Mouse (Mus musculus): ENCODE results near the gene Nipal3.

The Nipal3 gene

DNA sequence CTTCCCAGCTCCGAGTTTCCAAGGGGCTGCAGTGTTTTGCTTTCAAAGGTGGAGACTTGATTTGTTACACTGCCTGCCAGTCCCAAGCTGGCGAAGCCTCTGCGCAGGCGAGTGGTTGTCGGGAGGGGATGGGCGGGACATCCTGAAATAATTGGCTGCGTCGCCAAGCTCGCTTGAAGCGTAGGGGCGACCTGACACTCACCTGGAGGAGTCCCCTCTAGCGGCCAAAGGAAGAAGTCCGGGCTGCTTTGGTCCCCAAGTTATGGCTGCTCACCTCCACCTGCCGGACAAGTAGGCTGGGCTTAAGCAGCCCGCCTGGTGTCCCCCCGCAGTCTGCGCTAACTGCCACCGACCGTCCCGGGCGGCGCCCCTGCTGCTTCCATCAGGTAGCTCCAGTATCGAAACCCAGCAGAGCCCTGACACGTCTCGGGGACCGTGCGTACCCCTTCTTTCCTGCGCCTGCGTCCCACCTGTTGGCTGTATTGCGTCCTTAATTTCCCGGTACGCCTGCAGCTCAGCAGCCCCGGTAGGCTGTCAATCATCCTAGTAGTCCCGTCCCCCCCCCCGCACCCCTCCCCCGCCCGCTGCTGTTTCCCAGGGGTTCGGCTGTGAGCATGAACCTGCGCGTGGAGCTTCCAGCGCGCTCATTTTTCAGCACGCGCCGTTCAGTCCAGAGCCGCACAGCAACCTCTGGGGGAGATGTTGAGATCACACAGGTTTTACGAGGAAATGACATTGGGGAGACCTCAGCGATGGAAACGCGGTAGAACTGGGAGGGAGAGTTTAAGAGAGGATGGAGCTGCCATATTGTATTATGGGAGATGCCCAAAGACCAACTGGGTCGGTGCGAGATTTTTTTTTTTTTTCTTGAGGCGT is at the start of gene Nipal3, which contains the start of gene Stpg1:
Gene Nipal3 (minus strand): TSS at position 518 of the 876 bp plus-strand sequence.
Gene Stpg1 (plus strand): TSS at position 270 of the 876 bp plus-strand sequence.
- DNase-seq (ENCODE audit: low read depth): peak; percentile 80

DNA sequence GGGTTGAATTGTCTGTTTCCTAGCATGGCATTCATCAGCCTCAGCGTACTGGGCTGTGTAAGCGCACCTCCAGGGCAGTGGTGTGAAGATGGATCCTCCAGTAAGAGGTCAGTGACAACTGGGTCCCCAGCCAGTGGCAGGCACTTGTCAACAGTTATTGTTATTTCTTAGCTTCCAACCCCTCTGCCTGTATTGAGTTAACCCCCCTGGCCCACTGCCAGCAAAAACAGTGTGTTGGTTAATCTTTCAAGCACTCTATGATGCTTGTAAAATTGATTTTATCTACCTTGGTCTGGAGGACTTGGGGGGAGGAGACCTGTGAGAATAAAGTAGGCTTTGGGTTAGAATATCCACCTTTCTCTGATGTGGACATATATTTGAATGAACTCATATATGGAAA is 49.4 kb upstream of the Nipal3 start:
- DNase-seq (ENCODE audit: low read depth): peak; percentile 11

DNA sequence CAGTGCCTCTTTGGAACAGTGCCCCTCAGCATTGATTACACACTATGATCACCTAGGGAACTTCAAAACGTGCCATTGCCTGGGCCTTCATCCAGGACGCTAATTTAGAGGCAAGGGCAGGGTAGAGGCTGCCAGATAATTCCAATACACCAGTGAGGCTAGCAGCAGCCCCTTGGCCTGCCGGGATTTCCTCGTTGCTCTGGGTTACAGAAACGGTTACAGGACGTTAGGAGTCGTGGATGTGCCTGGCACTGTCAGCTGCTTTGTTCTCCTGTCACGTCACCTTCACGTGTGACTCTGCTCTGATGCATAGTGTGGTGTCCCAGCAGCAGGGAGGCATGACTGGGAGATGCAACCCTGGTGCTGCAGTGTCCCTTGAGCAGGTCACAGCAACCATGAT is 45.2 kb upstream of the Nipal3 start:
- DNase-seq (ENCODE audit: low read depth): no peak

DNA sequence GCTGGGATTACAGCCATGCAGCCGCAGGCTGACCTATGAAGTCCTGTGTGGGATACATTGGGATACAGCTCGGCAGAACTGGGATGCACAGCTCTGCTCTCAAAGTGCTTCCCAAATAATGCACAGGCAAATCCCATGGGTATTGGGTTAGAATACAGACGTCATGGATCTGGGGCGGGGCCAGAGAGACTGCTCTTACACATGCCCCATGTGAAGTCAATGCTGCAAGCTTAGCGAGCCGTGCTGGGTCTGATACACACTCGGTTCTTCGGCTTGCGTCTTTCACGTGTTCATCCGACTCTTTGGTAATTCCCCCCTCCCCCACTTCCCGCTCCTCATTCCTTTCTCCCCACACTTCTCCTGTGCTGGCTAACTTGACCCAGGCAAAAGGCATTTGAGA is 44.2 kb upstream of the Nipal3 start:
- DNase-seq (ENCODE audit: low read depth): no peak

DNA sequence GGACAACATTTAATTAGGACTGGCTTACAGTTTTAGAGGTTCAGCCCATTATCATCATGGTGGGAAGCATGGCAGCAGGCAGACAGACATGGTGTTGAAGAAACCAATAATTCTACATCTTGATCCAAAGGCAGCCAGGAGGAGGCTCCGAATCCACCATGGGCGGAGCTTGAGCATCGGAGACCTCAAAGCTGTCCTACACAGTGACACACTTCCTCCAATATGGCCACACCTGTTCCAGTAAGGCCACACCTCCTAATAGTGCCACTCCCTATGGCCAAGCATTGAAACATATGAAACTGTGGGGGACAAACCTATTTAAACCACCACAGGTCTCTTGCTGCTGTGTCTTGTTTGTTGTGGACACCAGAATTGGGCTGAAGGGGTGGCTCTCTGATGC is 40.2 kb upstream of the Nipal3 start:
- no peak for DNase-seq (ENCODE audit: low read depth)

DNA sequence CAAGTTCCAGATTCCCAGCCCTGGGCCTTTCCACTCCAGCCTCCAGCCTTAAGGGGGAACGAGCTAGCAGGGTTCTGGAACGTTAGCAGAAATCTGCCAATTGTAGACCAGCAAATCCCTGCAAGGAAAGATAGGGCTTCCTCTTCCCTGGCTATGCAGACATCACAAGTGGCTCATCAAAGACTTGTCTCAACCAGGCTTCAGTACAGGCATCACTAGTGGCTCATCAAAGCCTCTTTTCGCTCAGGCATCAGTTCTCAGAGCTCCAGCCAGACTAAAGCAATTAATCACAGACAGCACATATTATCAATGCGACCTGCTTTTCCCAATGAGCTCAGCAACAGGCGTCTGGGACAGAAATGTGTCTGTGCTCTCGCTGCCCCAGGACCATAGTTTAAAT is 38.2 kb upstream of the Nipal3 start:
- DNase-seq (ENCODE audit: low read depth): no peak

DNA sequence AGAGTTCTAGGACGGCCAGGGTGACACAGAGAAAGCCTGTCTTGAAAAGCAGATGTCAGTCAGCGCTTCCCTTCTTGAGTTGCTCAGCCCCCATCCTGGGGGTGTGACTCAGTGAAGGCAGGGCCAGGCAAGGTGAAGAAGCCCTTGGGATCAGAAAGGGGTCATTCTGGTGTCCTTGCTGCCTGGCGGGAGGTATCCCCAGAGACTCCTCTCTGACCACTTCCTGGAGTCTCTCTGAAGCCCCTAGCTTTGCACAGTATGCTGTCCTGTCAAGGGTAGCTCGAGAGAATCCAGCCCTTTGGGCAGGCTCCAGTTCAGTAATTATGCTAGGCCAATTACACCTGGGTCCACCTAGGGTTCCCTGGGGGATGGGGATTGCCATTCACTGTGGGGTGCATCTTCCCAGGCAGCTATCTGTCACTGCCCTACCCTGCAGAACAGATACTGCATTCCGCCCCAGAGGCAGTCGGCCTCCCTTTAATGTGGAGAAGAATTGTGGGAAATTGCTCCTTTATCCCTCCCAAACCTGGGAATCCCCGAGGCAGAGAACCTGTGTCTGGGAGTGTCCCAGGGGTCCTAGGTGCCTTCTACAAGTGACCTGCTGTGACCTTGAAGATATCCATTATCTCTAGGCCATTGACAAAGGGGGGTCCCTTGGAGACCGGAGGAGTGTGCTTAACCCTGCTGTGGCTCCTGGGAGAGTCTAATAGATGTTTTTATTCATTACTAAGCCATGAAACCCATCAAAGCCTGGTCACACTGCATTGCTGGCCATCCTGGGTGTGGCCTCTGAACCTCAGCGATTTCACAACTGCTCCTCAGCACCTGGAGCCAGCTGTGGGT is 37.2 kb upstream of the Nipal3 start:
- no peak for DNase-seq (ENCODE audit: low read depth)

DNA sequence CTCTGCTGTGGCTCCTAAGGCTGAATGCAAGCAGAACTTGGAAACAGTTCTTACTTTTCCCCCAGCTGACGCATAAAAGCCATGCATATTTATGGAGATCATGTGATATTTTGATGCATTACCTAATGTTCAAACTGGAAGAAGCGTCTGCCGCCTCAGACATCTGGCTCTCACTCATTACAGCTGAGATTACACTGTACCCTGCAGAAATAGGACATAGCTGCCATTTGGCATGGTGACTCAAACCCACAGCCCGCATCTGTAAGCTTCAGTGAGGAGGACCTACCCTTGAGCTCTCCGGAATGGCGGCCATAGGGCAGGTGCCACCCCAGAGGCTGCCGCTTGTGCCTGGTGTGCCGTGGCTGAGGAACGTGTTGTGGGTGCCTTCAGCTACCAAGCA is 36.4 kb upstream of the Nipal3 start:
- no peak for DNase-seq (ENCODE audit: low read depth)

DNA sequence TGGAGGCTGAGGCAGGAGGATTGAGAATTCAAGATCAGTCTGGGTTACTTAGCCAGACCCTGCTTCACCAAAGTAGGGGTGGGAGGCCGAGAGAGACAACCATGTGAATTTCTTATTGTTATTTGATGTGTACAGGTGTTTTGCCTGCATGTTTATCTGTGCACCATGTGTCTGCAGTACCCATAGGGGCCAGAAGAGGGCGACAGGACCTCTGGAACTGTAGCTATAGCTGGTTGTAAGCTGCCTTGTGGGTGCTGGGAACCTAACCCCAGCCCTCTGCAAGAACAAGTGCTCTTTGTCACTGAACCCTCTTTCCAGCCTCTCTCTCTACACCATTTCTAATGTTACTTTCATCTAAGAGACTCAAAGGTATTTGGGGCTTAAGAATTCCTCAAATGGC is 35.4 kb upstream of the Nipal3 start:
- DNase-seq (ENCODE audit: low read depth): no peak

DNA sequence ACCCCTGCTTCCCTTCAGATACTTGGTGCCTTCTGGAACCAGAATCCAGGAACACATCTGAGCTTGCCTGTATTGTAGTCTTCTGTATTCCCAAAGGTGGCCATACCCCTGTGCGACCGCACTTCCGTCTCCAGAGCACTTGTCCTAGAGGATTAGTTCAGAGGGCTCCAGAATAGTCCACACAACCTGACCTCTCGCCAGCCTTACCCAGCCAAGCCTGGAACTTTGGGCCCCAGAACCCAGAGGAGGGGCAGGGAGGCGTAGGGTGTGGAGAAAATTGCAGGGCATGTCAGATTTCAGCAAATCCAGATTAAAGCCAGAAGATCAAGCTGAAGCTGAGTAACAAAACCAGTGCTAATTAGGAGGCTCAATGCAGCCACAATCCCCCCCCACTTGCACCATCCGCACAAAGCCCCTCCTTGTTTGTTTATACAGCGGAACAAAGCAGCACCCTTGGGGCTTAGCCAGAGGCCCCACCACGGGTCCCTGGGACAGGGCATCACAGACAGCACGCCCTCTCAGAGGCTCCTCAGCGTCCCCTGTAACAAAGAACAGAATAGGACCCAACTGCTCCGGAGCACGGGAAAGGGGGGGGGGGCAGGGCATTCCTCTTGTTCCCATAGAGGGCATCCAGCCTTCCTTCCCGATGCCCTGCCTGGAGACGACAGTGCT is 31.3 kb upstream of the Nipal3 start:
- no peak for DNase-seq (ENCODE audit: low read depth)

DNA sequence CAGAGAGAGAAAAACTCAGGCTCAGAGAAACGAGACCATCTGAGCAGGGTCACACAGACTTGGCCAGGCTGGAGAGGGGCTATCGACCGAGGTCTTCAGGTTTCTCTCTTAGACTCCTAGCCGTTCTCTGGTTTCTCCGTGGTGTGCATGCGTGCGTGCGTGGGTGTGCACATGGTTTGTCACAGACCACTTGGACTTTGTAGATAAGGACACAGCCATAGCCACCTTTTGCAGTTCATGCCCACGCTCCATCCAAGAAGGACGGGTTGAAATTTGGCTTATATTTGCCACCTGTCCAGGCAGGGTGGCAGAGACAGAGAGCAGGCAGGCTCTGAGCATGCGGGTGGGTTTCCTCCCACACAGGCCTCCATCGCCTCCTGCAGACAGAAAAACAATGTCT is 30.2 kb upstream of the Nipal3 start:
- DNase-seq (ENCODE audit: low read depth): no peak

DNA sequence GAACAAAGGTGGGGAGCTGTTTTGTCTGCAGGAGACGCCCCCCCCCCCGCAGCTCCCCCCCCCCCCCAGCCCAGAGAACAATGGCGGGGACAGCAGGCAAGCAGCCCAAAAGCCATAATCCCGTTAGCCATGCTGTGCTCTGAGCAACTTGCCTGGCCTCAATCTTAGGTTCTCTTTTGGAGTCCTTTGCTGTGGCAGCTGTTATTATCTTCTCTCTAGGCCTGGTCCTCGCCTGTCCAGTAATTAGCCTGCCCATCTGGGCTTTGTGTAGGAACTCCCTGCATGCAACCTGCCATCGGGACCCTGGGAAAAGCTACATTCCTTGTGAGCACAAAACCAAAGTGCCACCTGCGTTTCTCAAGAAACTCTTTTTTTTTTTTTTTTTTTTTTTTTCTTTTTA is 29.1 kb upstream of the Nipal3 start:
- DNase-seq (ENCODE audit: low read depth): no peak

DNA sequence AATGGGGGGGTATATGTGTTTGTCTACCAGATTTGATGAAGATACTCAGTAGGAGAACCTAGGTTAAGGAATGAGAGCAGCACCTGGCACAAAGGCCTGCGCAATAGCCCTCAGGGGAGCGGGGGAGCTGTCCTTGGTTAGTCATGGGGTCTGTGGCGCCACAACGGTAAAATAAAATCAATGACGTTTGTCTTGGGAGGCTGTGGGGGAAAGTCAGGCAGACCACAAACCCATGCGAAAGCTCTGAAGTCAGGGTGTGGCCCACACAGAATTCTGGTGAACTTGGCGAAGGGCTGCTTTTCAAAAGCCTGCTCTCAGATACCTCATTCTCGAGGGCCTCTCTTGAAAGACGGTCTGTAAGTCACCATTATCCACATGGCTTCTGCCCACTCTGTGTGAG is 25.6 kb upstream of the Nipal3 start:
- no peak for DNase-seq (ENCODE audit: low read depth)

DNA sequence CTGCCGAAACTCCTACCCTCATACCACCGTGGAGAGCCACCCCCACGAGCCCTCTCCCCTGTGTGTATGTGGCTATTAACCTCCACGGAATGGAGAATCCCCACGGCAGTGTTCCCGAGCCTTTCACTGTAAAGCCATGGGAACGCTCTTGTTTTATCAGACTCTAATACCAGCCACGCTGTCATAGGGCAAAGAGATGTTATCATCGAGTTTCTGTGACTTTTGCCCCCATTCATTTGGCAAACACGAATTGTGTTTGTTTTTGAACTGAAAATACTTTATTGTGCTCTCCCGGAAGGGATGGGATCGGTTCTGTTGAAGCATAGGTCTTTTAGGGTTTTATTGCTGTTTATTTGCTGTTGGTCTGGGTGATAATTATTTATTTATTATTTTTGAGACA is 23.3 kb upstream of the Nipal3 start:
- no peak for DNase-seq (ENCODE audit: low read depth)

DNA sequence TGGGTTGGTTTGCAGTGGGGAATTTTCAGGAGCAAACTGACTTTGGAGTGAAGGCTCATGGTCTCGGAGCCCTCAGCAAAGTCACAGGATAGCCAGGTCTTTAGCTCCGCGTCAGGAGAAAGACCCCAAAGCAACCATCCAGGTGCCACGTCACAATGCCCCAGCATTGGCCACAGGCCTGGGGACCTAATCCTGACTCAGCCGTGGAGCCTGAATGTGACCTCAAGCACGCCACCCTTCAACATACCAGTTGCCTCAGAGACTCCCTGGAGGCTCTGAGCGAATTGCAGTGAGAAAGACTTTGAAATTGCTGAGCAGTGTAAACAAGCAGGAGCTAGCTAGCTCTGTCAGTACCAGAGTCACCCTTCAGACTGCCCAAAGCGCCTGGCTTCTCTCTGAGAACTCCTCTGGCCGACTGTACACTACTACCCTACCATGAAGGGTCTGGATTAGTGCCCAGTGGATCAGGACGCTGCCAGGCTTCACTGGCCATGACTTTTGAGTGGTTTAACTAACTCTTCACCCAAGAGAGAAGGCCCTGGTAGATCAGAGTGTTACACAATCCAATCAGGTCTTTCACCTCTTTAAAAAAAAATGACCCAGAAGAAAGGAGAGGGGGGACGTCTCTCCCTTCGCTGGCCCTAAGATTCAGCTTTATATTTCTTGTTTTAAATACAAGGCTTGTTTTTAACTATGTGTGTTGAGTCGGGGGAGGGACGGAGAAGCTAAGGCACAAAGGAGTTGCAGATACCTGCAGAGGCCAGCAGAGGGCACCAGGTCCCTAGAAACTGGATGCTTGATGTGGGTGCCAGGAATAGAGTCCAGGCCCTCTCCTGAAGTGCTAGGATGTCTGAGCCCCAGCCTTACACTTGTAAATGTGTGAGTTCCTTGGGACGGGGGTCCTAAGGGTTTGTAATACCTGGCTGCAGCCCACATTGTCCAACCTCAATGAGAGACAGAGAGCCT is 21.8 kb upstream of the Nipal3 start:
- peak; percentile 65 for DNase-seq (ENCODE audit: low read depth)

DNA sequence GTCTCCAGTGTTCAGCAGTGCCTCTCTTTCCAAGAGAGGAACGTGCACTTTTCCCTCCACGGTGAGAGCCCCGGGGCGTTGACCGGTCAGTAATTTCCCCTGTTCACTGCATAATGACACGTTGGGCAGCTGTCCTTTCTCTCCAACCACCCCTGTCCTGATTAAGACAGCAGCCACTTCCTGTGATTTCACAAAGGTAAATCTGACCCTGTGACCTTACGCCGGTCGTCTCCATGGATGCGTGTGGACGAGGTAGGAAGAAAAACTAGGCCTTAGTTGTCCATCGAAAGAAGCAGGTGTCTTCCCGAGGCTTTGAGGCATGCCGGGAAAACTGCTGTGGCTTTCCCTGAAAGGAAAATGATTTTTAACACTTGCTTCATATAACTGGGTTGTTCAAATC is 20.1 kb upstream of the Nipal3 start:
- no peak for DNase-seq (ENCODE audit: low read depth)

DNA sequence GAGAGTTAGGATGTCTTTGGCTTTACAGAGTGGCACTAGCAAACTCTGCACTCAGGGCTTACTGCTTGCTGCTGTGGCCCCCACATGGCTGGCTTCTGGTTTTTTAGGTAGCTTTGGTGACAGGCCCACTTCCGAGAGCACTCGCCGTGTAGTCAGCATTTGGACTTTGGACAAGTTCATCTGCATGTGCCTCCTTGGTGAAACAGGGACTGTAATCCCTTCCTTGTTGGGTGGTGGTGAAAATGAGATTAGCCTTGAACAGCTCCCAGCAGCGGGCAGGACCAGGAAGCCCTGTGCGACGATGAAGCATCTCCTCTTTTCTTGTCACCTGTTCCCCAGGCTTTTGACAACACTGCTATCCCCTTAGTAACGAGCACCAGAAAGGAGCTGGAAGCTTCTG is 19.0 kb upstream of the Nipal3 start:
- no peak for DNase-seq (ENCODE audit: low read depth)

DNA sequence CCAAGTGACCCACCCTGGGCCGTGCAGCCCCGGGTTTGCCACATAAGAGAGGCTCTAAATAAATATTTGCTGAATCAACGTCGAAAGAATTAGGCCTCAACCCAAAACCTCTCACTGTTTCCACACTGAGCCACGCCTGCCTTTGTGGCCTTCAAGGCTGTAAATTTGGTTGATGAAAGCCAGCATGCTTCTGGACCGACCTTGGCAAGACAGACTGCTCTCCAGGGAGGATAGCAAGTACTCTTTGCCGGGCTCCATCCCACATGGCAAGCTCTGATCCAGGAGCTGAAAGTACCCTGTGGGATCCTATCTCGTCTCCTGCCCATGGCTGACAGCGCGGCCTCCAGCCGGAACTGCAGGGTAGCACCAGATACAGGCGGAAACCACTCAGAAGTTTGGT is 14.7 kb upstream of the Nipal3 start:
- DNase-seq (ENCODE audit: low read depth): no peak

DNA sequence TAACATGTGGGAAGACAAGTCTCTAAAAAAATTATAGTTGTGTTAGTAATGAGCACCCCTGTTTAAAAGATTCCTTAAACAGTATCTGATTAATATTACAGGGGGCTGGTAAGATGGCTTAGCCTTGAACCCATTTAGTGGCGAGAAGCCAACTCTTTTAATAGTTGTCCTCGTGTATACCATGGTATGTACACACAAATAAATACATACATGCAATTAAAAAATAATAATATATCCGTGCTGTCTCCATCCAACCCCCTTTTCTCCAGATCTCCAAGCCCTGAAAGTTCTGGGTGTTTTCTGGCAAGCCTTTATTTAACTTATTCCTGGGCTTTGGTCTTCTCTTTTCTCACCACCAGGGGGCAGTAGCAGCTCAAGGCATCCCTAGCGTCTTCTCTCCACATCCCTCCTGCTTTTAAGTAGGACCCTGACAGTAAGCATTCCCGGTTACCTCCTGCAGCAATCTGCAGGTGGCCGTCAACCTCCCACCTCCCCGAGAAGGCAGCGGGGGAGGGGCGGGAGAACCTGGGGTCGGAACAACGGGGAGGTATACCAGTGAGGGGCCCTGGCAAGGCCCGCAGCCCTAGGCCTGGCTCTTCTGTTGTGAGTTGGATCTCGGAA is 13.7 kb upstream of the Nipal3 start:
- peak; percentile 87 for DNase-seq (ENCODE audit: low read depth)

DNA sequence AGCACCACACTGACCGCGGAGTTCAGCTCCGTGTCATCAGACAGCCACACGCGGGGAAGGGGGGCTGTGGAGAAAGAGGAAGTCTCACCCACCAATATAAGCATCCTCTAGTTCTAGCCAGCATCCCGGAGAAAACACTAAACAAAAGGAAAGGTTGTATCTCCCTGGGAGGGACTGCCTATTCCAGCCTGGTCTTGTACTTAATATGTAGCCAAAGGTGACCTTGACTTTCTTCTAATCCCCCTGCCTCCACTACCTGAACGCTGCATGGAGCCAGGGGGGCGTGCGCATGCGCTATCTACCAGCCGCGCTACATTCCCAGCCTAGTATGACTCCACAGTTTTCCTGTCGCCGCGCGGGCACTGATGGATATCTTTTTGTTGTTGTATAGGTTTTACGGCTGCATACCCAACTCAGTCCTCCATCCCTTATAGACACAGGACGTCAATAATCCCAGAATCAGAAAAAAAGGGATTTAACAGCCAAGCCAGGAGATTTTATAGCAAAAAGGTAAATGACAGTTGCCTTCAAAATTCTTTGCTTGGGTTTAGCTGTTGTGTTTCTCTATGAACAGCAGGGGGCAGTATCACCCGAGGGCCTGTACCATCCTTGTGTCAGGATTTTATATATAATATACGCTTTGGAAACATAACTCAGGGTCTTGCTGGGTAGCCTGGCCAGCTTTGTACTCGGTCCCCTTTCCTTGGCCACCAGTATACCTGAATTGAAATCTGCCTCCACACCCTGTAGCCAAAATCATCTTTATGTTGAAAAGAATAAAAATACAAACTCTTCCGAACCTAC is 12.9 kb upstream of the Nipal3 start:
- peak; percentile 48 for DNase-seq (ENCODE audit: low read depth)
